Mouse (Mus musculus): Measurements from ENCODE around the gene Has3.

DNA sequence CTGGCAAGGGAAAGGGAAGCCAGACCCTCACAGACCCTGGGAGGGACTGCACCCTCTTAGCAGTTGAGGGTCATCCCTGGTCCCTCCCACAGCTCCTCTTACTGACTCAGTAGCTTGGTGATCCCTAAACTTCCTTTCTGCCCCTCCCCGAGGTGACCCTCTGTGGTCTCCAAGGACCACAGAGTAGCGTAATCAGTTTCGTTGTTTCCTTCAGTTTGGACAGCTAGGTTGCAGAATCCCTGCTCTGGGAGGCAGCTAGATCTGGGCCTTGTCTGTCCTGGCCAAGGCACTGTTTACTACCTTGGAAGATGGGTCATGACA, 14.8 kb upstream of the Has3 start:
- no peak for TF ChIP-seq POLR2A (IDR thresholded peaks at IDR 0.05; ENCODE audit: low read depth, low read length)
- no peak for TF ChIP-seq CTCF (conservative IDR thresholded peaks at IDR 0.05; ENCODE audit: insufficient read depth, insufficient read length, low read depth, low read length)
